Mouse (Mus musculus): ENCODE data around the gene Tppp3. TPM values are rescaled to one million over a fixed set of nuclear protein-coding genes. Genes with fewer than 3 reads are reported as not detected.

The Tppp3 gene
- total RNA-seq, 1 experiment, result 17.3 TPM

GRCm38 (mm10) chr8:105442661-105443060, 28.7 kb downstream of the Tppp3 start:
- peaks cover 0 to 7% of the 10 kb centered on the region in 2 experiments; a peak in 1 of 4 replicates for H3K4me1 ChIP-seq (ENCODE audit: control insufficient read depth in 2 of 2, insufficient read depth in 2 of 2, low read length in 2 of 2, poor library complexity in 1 of 2)
- H3K36me3 ChIP-seq (ENCODE audit: control insufficient read depth, insufficient read depth, low read length, poor library complexity, severe bottlenecking), result no peaks in the 10 kb centered on the region
- TF ChIP-seq HCFC1 (IDR thresholded peaks at IDR 0.05; ENCODE audit: borderline replicate concordance, insufficient read depth, low read length) (no peak), ZNF384 (IDR thresholded peaks at IDR 0.05; ENCODE audit: low read depth, low read length) (no peak), ZC3H11A (IDR thresholded peaks at IDR 0.05; ENCODE audit: borderline replicate concordance, low read depth, low read length) (no peak), CHD2 (IDR thresholded peaks at IDR 0.05; ENCODE audit: low read depth, low read length) (no peak), MAFK (IDR thresholded peaks at IDR 0.05; ENCODE audit: insufficient read depth, low read depth, low read length) (no peak)
- in situ Hi-C loops (cut with MboI; ENCODE audit: low sequenced_read_pairs in 2 of 2, unreplicated experiment in 2 of 2), result no loop called here
- H3K27ac ChIP-seq (ENCODE audit: insufficient read depth, low read depth, low read length, poor library complexity, severe bottlenecking), result no peak overlapping the region
- no peak for DNase-seq (ENCODE audit: low read depth, low spot score)
- H3K9me3 ChIP-seq (ENCODE audit: control insufficient read depth, insufficient read depth, low read depth, low read length), result no peaks in the 10 kb centered on the region
- no peak overlapping the region for H3K4me3 ChIP-seq (ENCODE audit: insufficient read depth in 1 of 2, low read depth in 1 of 2, low read length in 2 of 2, poor library complexity in 1 of 2, severe bottlenecking in 1 of 2)
- H3K9ac ChIP-seq (ENCODE audit: insufficient read depth, low read depth, low read length, poor library complexity, severe bottlenecking), result no peak overlapping the region

- no peak for TF ChIP-seq HCFC1 (IDR thresholded peaks at IDR 0.05; ENCODE audit: borderline replicate concordance, insufficient read depth, low read length)
- 0 out of 2 replicates have a peak, but pooled peaks have one; percentile 14 for TF ChIP-seq ZC3H11A (IDR thresholded peaks at IDR 0.05; ENCODE audit: borderline replicate concordance, low read depth, low read length)
- DNase-seq (ENCODE audit: low read depth, low spot score), result peak; percentile 75
- no peaks in the 10 kb centered on the region for H3K9me3 ChIP-seq (ENCODE audit: control insufficient read depth, insufficient read depth, low read depth, low read length)
- no peak overlapping the region for H3K27ac ChIP-seq (ENCODE audit: insufficient read depth, low read depth, low read length, poor library complexity, severe bottlenecking)
- H3K4me1 ChIP-seq (ENCODE audit: control insufficient read depth in 2 of 2, insufficient read depth in 2 of 2, low read length in 2 of 2, poor library complexity in 1 of 2), result peaks cover 0 to 7% of the 10 kb centered on the region in 2 experiments; a peak in 1 of 4 replicates
- H3K36me3 ChIP-seq (ENCODE audit: control insufficient read depth, insufficient read depth, low read length, poor library complexity, severe bottlenecking), result no peaks in the 10 kb centered on the region
- H3K4me3 ChIP-seq (ENCODE audit: insufficient read depth in 1 of 2, low read depth in 1 of 2, low read length in 2 of 2, poor library complexity in 1 of 2, severe bottlenecking in 1 of 2), result no peak overlapping the region
- in situ Hi-C loops (cut with MboI; ENCODE audit: low sequenced_read_pairs in 2 of 2, unreplicated experiment in 2 of 2), result no loop called here
- no peak overlapping the region for H3K9ac ChIP-seq (ENCODE audit: insufficient read depth, low read depth, low read length, poor library complexity, severe bottlenecking)
Observed at GRCm38 (mm10) chr8:105441433-105441832, 29.9 kb downstream of the Tppp3 start.

GRCm38 (mm10) chr8:105438865-105439264, 32.5 kb downstream of the Tppp3 start:
- DNase-seq (ENCODE audit: low read depth, low spot score), result peak; percentile 77
- TF ChIP-seq HCFC1 (IDR thresholded peaks at IDR 0.05; ENCODE audit: borderline replicate concordance, insufficient read depth, low read length), result no peak
- no peak for TF ChIP-seq MAFK (IDR thresholded peaks at IDR 0.05; ENCODE audit: insufficient read depth, low read depth, low read length)
- Histone ChIP-seq H3K9ac (ENCODE audit: insufficient read depth, low read depth, low read length, poor library complexity, severe bottlenecking) (no peak overlapping the region), H3K27ac (ENCODE audit: insufficient read depth, low read depth, low read length, poor library complexity, severe bottlenecking) (no peak overlapping the region), H3K4me1 (ENCODE audit: control insufficient read depth in 2 of 2, insufficient read depth in 2 of 2, low read length in 2 of 2, poor library complexity in 1 of 2) (peaks cover 0 to 5% of the 10 kb centered on the region in 2 experiments; a peak in 1 of 4 replicates), H3K9me3 (ENCODE audit: control insufficient read depth, insufficient read depth, low read depth, low read length) (no peaks in the 10 kb centered on the region), H3K4me3 (ENCODE audit: insufficient read depth in 1 of 2, low read depth in 1 of 2, low read length in 2 of 2, poor library complexity in 1 of 2, severe bottlenecking in 1 of 2) (no peak overlapping the region), H3K36me3 (ENCODE audit: control insufficient read depth, insufficient read depth, low read length, poor library complexity, severe bottlenecking) (no peaks in the 10 kb centered on the region)
- in situ Hi-C loops (cut with MboI; ENCODE audit: low sequenced_read_pairs in 2 of 2, unreplicated experiment in 2 of 2), result no loop called here

GRCm38 (mm10) chr8:105437078-105437748, 34.1 kb downstream of the Tppp3 start:
- in situ Hi-C loops (cut with MboI; ENCODE audit: low sequenced_read_pairs in 2 of 2, unreplicated experiment in 2 of 2), result no loop called here
- no peak for DNase-seq (ENCODE audit: low read depth, low spot score)
- no peak overlapping the region for H3K4me3 ChIP-seq (ENCODE audit: insufficient read depth in 1 of 2, low read depth in 1 of 2, low read length in 2 of 2, poor library complexity in 1 of 2, severe bottlenecking in 1 of 2)
- H3K36me3 ChIP-seq (ENCODE audit: control insufficient read depth, insufficient read depth, low read length, poor library complexity, severe bottlenecking), result no peaks in the 10 kb centered on the region
- no peak overlapping the region for H3K27ac ChIP-seq (ENCODE audit: insufficient read depth, low read depth, low read length, poor library complexity, severe bottlenecking)
- H3K9me3 ChIP-seq (ENCODE audit: control insufficient read depth, insufficient read depth, low read depth, low read length), result no peaks in the 10 kb centered on the region
- TF ChIP-seq MAFK (IDR thresholded peaks at IDR 0.05; ENCODE audit: insufficient read depth, low read depth, low read length), result no peak
- no peak for TF ChIP-seq HCFC1 (IDR thresholded peaks at IDR 0.05; ENCODE audit: borderline replicate concordance, insufficient read depth, low read length)
- TF ChIP-seq ZNF384 (IDR thresholded peaks at IDR 0.05; ENCODE audit: low read depth, low read length), result no peak
- peaks cover 3 to 9% of the 10 kb centered on the region in 2 experiments; a peak in 2 of 4 replicates for H3K4me1 ChIP-seq (ENCODE audit: control insufficient read depth in 2 of 2, insufficient read depth in 2 of 2, low read length in 2 of 2, poor library complexity in 1 of 2)
- H3K9ac ChIP-seq (ENCODE audit: insufficient read depth, low read depth, low read length, poor library complexity, severe bottlenecking), result no peak overlapping the region

GRCm38 (mm10) chr8:105436218-105436617, 35.1 kb downstream of the Tppp3 start:
- in situ Hi-C loops (cut with MboI; ENCODE audit: low sequenced_read_pairs in 2 of 2, unreplicated experiment in 2 of 2), result no loop called here
- H3K36me3 ChIP-seq (ENCODE audit: control insufficient read depth, insufficient read depth, low read length, poor library complexity, severe bottlenecking), result no peaks in the 10 kb centered on the region
- H3K4me3 ChIP-seq (ENCODE audit: insufficient read depth in 1 of 2, low read depth in 1 of 2, low read length in 2 of 2, poor library complexity in 1 of 2, severe bottlenecking in 1 of 2), result no peak overlapping the region
- no peak overlapping the region for H3K9ac ChIP-seq (ENCODE audit: insufficient read depth, low read depth, low read length, poor library complexity, severe bottlenecking)
- TF ChIP-seq ZNF384 (IDR thresholded peaks at IDR 0.05; ENCODE audit: low read depth, low read length) (no peak), CHD2 (IDR thresholded peaks at IDR 0.05; ENCODE audit: low read depth, low read length) (no peak), HCFC1 (IDR thresholded peaks at IDR 0.05; ENCODE audit: borderline replicate concordance, insufficient read depth, low read length) (no peak), MAFK (IDR thresholded peaks at IDR 0.05; ENCODE audit: insufficient read depth, low read depth, low read length) (no peak), ZC3H11A (IDR thresholded peaks at IDR 0.05; ENCODE audit: borderline replicate concordance, low read depth, low read length) (no peak)
- no peak overlapping the region for H3K27ac ChIP-seq (ENCODE audit: insufficient read depth, low read depth, low read length, poor library complexity, severe bottlenecking)
- DNase-seq (ENCODE audit: low read depth, low spot score), result no peak
- peaks cover 3 to 9% of the 10 kb centered on the region in 2 experiments; a peak in 3 of 4 replicates for H3K4me1 ChIP-seq (ENCODE audit: control insufficient read depth in 2 of 2, insufficient read depth in 2 of 2, low read length in 2 of 2, poor library complexity in 1 of 2)
- no peaks in the 10 kb centered on the region for H3K9me3 ChIP-seq (ENCODE audit: control insufficient read depth, insufficient read depth, low read depth, low read length)

All from ES-E14 (cell line).